Mouse (Mus musculus) midbrain, embryonic 13.5 days (tissue): ENCODE data around the gene Vav1. TPM values are rescaled to one million over a fixed set of nuclear protein-coding genes. Genes with fewer than 3 reads are reported as not detected.
A peak's percentile ranks its signal among the peaks of the same experiment; 100 is the strongest.
"Not testable (repeated sequence)": the region's sequence is repeated elsewhere in the genome, so short reads cannot be mapped to it uniquely, and the experiment has no call there.

Experiments used
- ATAC-seq: fragments of 200-750 bp; cut with Nextera tagmentation; 2 replicates; pipeline ENCODE4 v1.8.0; 2017; ENCODE audit warnings: mild to moderate bottlenecking, moderate TSS enrichment, moderate library complexity
- H3K27ac ChIP-seq: fragments of 300-500 bp; sonication (generic); 2 replicates; pipeline ENCODE4 v1.5.1; 2015; ENCODE audit warnings: inconsistent platforms, mild to moderate bottlenecking, moderate library complexity
- H3K27me3 ChIP-seq: fragments of 300-500 bp; sonication (generic); 2 replicates; pipeline ENCODE4 v1.6.1; 2015; ENCODE audit warnings: mild to moderate bottlenecking, inconsistent platforms
- H3K36me3 ChIP-seq: fragments of 300-500 bp; sonication (generic); 2 replicates; pipeline ENCODE4 v1.6.1; 2015; ENCODE audit warnings: mild to moderate bottlenecking, inconsistent platforms
- H3K4me1 ChIP-seq: fragments of 300-500 bp; sonication (generic); replicated peaks from 2 replicates; pipeline ENCODE4 v1.6.1; 2015; ENCODE audit warnings: inconsistent platforms
- H3K4me2 ChIP-seq: fragments of 300-500 bp; sonication (generic); replicated peaks from 2 replicates; pipeline ENCODE4 v1.6.1; 2015; ENCODE audit warnings: moderate library complexity, mild to moderate bottlenecking, inconsistent platforms
- H3K4me3 ChIP-seq: fragments of 300-500 bp; sonication (generic); replicated peaks from 2 replicates; pipeline ENCODE4 v1.5.1; 2015; ENCODE audit warnings: mild to moderate bottlenecking, inconsistent platforms
- H3K9ac ChIP-seq: fragments of 300-500 bp; sonication (generic); replicated peaks from 2 replicates; pipeline ENCODE4 v1.6.1; 2015; ENCODE audit warnings: mild to moderate bottlenecking, inconsistent platforms
- H3K9me3 ChIP-seq: fragments of 300-500 bp; sonication (generic); 2 replicates; pipeline ENCODE4 v1.6.1; 2016; ENCODE audit warnings: mild to moderate bottlenecking, inconsistent platforms
- WGBS: fragments of 180-500 bp; shearing (Covaris S2); methylation state at CpG from one replicate; pipeline ENCODE4 v1.1.7; 2015; 5-methylcytosine and 5-hydroxymethylcytosine counted together
- polyA plus RNA-seq: library from polyadenylated mRNA; unstranded; fragments of >200 nt; fragmentation: Nextera tagmentation; extraction: Ambion mirVana; gene quantifications from 2 replicates; pipeline ENCODE4 v1.2.1, GENCODE M21; 2015

The Vav1 gene
- polyA plus RNA-seq, 1 experiment from 2014 or later = 1.3 TPM

DNA sequence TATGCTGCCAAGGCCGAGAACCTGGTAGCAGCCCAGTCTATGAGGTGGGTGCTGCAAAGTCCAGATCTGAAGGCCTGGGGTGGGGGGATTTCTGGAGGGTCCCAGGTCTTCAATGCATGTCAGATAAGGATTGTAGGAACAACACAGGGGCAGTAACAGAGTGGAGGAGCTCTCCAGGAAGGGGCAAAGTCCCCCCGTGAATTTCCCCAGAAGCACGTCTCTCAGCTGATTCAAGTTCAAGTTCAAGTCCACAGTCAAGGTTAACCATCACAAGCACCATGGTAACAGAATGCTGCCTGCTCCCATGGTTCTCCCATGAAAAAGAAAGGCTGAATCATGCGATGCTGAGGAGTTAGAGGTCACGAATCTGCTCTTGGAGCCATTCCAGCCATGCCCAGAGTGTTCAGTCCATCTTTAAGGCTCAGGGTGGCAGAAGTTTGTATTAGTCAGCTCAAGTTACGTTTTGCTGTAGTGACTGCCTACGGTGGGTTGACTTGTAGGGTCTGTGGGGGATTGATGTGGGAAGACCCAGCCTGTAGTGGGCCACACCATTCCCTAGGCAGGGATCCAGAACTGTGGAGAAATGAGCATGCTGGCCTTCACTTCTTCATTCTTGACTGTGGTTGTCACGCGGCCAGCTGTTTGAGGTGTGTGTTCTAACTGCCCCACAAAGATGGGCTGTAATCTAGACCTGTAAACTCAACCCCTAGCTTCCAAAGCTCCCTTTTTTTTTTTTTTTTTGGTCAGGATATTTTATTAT is 55.3 kb downstream of the Vav1 start:
- 76% methylated on average over 9 of the region's 9 CpGs for WGBS
- peak; percentile 15; the same call in 1 of the 2 replicates for ATAC-seq

DNA sequence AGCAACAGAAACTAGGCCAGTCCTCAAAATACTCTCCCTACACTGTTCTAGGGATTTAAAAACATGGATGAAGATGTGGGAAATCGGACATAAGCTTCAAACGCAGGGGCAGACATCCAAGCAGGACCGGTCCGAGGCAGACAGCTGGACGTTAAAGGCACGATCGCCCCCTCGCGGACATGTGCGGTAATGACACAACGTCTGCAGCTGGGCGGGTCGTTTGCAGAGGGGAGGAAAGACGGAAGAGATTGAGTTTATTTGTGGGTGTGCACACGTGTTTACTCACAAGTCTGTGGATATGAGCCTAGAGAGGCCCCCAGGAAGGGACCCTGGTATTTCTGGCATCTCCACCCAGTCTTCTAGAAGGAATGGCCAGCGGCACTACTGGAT is 55.9 kb downstream of the Vav1 start:
- H3K9me3 ChIP-seq = no peaks in the 10 kb centered on the region
- no peaks in the 10 kb centered on the region for H3K4me1 ChIP-seq
- H3K36me3 ChIP-seq = no peaks in the 10 kb centered on the region
- no peak overlapping the region for H3K9ac ChIP-seq
- peak; percentile 64 for ATAC-seq
- no peak overlapping the region for H3K4me3 ChIP-seq
- 7% methylated on average over 16 of the region's 16 CpGs for WGBS
- H3K27ac ChIP-seq = no peak overlapping the region
- no peak overlapping the region for H3K4me2 ChIP-seq
- H3K27me3 ChIP-seq = no peaks in the 10 kb centered on the region

More for the DNA sequence above, 55.3 kb downstream of the Vav1 start:
- H3K36me3 ChIP-seq = no peaks in the 10 kb centered on the region
- H3K4me3 ChIP-seq = no peak overlapping the region
- H3K27me3 ChIP-seq = no peaks in the 10 kb centered on the region
- no peaks in the 10 kb centered on the region for H3K9me3 ChIP-seq
- H3K4me2 ChIP-seq = no peak overlapping the region
- H3K9ac ChIP-seq = no peak overlapping the region
- no peak overlapping the region for H3K27ac ChIP-seq
- H3K4me1 ChIP-seq = no peaks in the 10 kb centered on the region

DNA sequence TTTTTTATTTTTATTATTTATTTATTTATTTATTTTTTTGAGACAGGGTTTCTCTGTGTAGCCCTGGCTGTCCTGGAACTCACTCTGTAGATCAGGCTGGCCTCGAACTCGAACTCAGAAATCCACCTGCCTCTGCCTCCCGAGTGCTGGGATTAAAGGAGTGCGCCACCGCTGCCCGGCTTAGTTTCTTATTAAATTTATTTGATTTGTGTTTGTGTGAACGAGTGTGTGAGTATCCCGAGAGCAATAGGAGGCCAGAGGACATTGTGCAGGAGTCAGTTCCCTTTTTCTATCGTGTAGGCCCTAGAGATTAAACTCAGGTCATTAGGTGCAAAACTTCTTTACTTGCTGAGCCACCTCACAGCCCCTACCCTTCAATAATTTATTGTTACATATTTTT is 56.3 kb downstream of the Vav1 start:
- H3K27me3 ChIP-seq, H3K9me3 ChIP-seq, H3K27ac ChIP-seq, H3K4me1 ChIP-seq, H3K9ac ChIP-seq, H3K4me2 ChIP-seq, H3K4me3 ChIP-seq, H3K36me3 ChIP-seq: not testable (repeated sequence)
- 71% methylated on average over 9 of the region's 9 CpGs for WGBS
- ATAC-seq = peak; percentile 28

DNA sequence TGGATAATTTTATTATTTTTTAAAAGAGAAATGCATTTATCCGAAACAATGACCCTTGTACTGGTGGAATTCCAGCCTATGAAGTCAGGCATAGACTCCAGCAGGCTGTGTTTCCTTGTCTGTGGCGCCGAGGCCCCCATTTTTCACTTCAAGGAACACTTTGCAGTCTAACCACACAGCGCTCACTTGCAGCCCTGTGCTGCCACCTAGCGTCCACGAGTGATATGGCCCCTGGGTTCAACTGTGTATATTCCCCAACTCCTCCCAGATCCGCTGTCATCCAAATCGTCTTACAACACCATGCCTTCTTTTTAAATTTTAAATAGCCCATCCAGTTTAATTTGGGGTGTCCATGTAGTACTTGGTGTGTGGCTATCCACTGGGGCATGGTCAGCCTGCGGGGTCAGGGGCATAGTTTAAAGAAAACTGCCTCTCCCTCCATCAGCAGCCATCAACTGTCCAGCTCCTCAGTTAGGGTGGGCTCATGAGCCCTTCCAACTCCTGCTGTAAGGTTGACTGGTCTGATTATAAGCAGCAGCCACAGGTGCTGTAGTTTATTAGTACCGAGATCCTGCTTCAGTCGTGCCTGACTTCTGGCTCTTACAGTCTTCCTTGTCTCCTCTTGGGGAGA is 56.9 kb downstream of the Vav1 start:
- no peaks in the 10 kb centered on the region for H3K9me3 ChIP-seq
- WGBS = 13% methylated on average over 11 of the region's 11 CpGs
- peak; percentile 87 for ATAC-seq
- no peaks in the 10 kb centered on the region for H3K27me3 ChIP-seq
- H3K9ac ChIP-seq = no peak overlapping the region
- H3K4me3 ChIP-seq = no peak overlapping the region
- H3K36me3 ChIP-seq = no peaks in the 10 kb centered on the region
- H3K4me1 ChIP-seq = no peaks in the 10 kb centered on the region
- H3K4me2 ChIP-seq = no peak overlapping the region
- H3K27ac ChIP-seq = no peak overlapping the region

DNA sequence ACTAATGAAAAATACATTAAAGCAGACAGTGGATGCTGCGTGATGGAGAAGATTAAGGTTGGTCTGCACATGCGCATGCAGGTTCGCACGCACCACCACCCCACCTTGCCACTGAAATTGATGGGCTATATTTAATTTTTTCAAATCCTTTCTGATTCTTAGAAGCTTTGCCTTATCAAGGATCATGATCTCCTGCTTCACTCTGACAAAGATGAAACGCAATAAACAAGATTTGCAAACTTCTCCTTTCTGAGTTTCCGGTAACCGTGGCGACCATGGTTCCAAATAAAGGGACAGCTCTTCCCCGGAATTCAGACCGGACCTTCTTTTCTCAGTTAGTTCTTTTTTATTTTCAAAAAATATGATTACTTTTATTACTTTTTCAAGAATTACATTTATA is 59.1 kb downstream of the Vav1 start:
- ATAC-seq = no peak
- no peak overlapping the region for H3K9ac ChIP-seq
- H3K4me1 ChIP-seq = no peaks in the 10 kb centered on the region
- 83% methylated on average over 10 of the region's 10 CpGs for WGBS
- no peaks in the 10 kb centered on the region for H3K9me3 ChIP-seq
- no peak overlapping the region for H3K27ac ChIP-seq
- no peak overlapping the region for H3K4me3 ChIP-seq
- H3K36me3 ChIP-seq = no peaks in the 10 kb centered on the region
- H3K27me3 ChIP-seq = no peaks in the 10 kb centered on the region
- no peak overlapping the region for H3K4me2 ChIP-seq

GRCm38 (mm10) chr17:57339298-57339697 is 60.4 kb downstream of the Vav1 start:
- H3K27ac ChIP-seq = no peak overlapping the region
- no peaks in the 10 kb centered on the region for H3K4me1 ChIP-seq
- WGBS = 78% methylated on average over 9 of the region's 9 CpGs
- no peaks in the 10 kb centered on the region for H3K9me3 ChIP-seq
- no peaks in the 10 kb centered on the region for H3K36me3 ChIP-seq
- H3K4me3 ChIP-seq = no peak overlapping the region
- H3K4me2 ChIP-seq = no peak overlapping the region
- no peaks in the 10 kb centered on the region for H3K27me3 ChIP-seq
- H3K9ac ChIP-seq = no peak overlapping the region
- ATAC-seq = no peak

DNA sequence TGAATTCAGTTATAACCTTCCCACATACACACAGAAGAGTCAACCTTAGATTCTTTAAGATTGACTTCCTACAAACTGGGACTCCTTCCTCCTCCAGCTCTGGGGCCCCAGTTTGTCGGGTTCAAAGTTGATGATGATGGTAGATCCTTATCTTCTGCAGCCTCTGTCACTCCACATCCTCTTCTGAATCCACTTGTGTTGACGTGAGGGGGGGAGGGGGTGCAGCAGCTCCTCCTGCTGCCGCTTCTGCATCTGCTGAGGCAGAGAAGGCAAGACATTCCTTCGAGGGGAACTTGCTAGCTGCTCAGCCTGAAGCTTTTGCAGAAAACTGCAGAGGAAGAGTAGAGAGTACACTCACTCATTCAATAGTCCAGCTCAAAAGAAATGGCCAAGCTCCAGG is 62.7 kb downstream of the Vav1 start:
- Histone ChIP-seq H3K36me3 (no peaks in the 10 kb centered on the region), H3K27ac (no peak overlapping the region), H3K9me3 (no peaks in the 10 kb centered on the region), H3K4me2 (no peak overlapping the region), H3K9ac (no peak overlapping the region), H3K4me3 (no peak overlapping the region), H3K4me1 (no peaks in the 10 kb centered on the region), H3K27me3 (no peaks in the 10 kb centered on the region)
- ATAC-seq = no peak
- WGBS = 92% methylated on average over 4 of the region's 4 CpGs

- H3K4me3 ChIP-seq = no peak overlapping the region
- no peaks in the 10 kb centered on the region for H3K9me3 ChIP-seq
- H3K4me1 ChIP-seq = no peaks in the 10 kb centered on the region
- no peak for ATAC-seq
- no peak overlapping the region for H3K9ac ChIP-seq
- H3K27ac ChIP-seq = no peak overlapping the region
- H3K36me3 ChIP-seq = no peaks in the 10 kb centered on the region
- WGBS = 76% methylated on average over 2 of the region's 2 CpGs
- H3K27me3 ChIP-seq = no peaks in the 10 kb centered on the region
- no peak overlapping the region for H3K4me2 ChIP-seq
Measured at GRCm38 (mm10) chr17:57344029-57344707, 65.3 kb downstream of the Vav1 start.

DNA sequence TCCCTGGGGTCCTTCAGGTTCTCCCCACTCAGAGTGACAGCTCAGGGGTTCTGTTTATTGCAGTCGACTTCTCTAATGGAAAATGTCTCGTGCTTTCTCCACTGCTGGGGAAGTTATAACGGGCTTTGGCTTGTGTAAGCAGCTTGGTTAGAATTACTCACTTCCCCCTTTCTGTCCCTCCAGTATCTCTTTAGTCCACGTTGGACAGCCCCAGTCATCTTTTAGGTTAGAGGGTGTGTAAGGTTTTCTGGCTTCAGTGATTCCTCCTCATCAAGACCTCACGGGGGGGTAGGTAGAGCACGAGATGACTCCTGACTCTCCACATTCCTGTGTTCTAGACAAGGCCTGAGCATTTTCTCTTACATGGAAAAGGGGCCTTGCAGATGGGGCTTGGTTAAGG is 68.1 kb downstream of the Vav1 start:
- Histone ChIP-seq H3K27ac (no peak overlapping the region), H3K9me3 (no peaks in the 10 kb centered on the region), H3K4me3 (no peak overlapping the region), H3K4me1 (no peaks in the 10 kb centered on the region), H3K9ac (no peak overlapping the region), H3K27me3 (no peaks in the 10 kb centered on the region), H3K4me2 (no peak overlapping the region), H3K36me3 (no peaks in the 10 kb centered on the region)
- 76% methylated on average over 6 of the region's 6 CpGs for WGBS
- no peak for ATAC-seq

DNA sequence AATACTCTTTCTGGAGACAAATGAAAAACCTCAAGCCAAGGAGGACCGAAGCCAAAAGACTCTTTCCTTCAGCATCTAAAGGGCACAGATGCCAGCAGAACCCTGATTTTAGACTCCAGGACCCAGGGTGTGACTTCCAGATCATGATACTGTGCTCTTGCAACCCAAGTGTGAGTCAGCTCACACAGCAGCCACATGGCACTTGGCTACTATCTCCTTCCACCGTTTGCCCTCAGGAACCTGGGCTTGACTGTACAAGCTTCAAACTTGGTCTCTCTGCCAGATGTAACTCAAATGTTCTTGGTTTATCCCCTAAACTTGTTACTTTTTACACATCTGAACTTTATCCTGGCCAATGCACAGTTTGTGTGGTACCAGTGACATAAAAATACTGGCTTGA is 68.9 kb downstream of the Vav1 start:
- ATAC-seq = no peak
- no peaks in the 10 kb centered on the region for H3K27me3 ChIP-seq
- no peaks in the 10 kb centered on the region for H3K36me3 ChIP-seq
- no peak overlapping the region for H3K4me2 ChIP-seq
- H3K4me3 ChIP-seq = no peak overlapping the region
- 91% methylated on average over 2 of the region's 2 CpGs for WGBS
- H3K9me3 ChIP-seq = no peaks in the 10 kb centered on the region
- no peaks in the 10 kb centered on the region for H3K4me1 ChIP-seq
- H3K27ac ChIP-seq = no peak overlapping the region
- no peak overlapping the region for H3K9ac ChIP-seq

- H3K9me3 ChIP-seq = no peaks in the 10 kb centered on the region
- H3K36me3 ChIP-seq = no peaks in the 10 kb centered on the region
- 63% methylated on average over 5 of the region's 5 CpGs for WGBS
- H3K4me2 ChIP-seq = no peak overlapping the region
- H3K27me3 ChIP-seq = no peaks in the 10 kb centered on the region
- no peaks in the 10 kb centered on the region for H3K4me1 ChIP-seq
- no peak overlapping the region for H3K4me3 ChIP-seq
- H3K9ac ChIP-seq = no peak overlapping the region
- no peak overlapping the region for H3K27ac ChIP-seq
- no peak for ATAC-seq
Measured at GRCm38 (mm10) chr17:57349067-57349466, 70.2 kb downstream of the Vav1 start.

GRCm38 (mm10) chr17:57350212-57350611 is 71.3 kb downstream of the Vav1 start:
- no peak for ATAC-seq
- Histone ChIP-seq H3K4me2 (no peak overlapping the region), H3K9me3 (no peaks in the 10 kb centered on the region), H3K4me1 (no peaks in the 10 kb centered on the region), H3K27ac (no peak overlapping the region), H3K9ac (no peak overlapping the region), H3K27me3 (no peaks in the 10 kb centered on the region), H3K4me3 (no peak overlapping the region), H3K36me3 (no peaks in the 10 kb centered on the region)
- whole genome bisulfite sequencing = 87% methylated on average over 5 of the region's 5 CpGs
